Mouse (Mus musculus) small intestine, adult 2 months (tissue): ENCODE results near the gene Dpf2. TPM values are rescaled to one million over a fixed set of nuclear protein-coding genes. Genes with fewer than 3 reads are reported as not detected.

ENCODE experiments used
- H3K27ac ChIP-seq: fragments of 200-500 bp; 2 replicates; pipeline ENCODE4 v1.5.1; 2012; ENCODE audit warnings: low read depth, low read length, control low read depth, inconsistent platforms; ENCODE audit not compliant: insufficient read depth
- H3K27me3 ChIP-seq: fragments of 200-500 bp; 2 replicates; pipeline ENCODE4 v1.6.1; 2012; ENCODE audit warnings: mild to moderate bottlenecking, moderate library complexity, low read length, inconsistent platforms; ENCODE audit not compliant: control insufficient read depth, insufficient read depth
- H3K36me3 ChIP-seq: fragments of 200-500 bp; 2 replicates; pipeline ENCODE4 v1.6.1; 2012; ENCODE audit warnings: mild to moderate bottlenecking, low read length, control low read depth, inconsistent platforms; ENCODE audit not compliant: control insufficient read depth, insufficient read depth
- H3K4me1 ChIP-seq: fragments of 200-500 bp; 2 replicates; pipeline ENCODE4 v1.6.1; 2012; ENCODE audit warnings: low read length, inconsistent platforms, mixed read lengths; ENCODE audit not compliant: control insufficient read depth, insufficient read depth, insufficient read length
- H3K4me3 ChIP-seq: fragments of 200-500 bp; 2 replicates; pipeline ENCODE4 v1.5.1; 2012; ENCODE audit warnings: low read depth, mild to moderate bottlenecking, control low read depth, inconsistent platforms, low read length, moderate library complexity
- CTCF ChIP-seq: fragments of 200-500 bp; IDR thresholded peaks from 2 replicates; pipeline ENCODE4 v1.5.1; 2012; ENCODE audit warnings: low read depth, mild to moderate bottlenecking, control low read depth, inconsistent platforms, low read length, moderate library complexity, mixed read lengths; ENCODE audit not compliant: insufficient replicate concordance, insufficient read length; ENCODE audit errors: extremely low read depth
- POLR2A ChIP-seq: fragments of 200-500 bp; IDR thresholded peaks from 2 replicates; pipeline ENCODE4 v1.6.1; 2012; ENCODE audit warnings: low read depth, mild to moderate bottlenecking, control low read depth, inconsistent platforms, low read length, moderate library complexity
- WGBS: fragments of 180-500 bp; shearing (Covaris S2); methylation state at CpG from one replicate; pipeline ENCODE4 v1.1.7; 2018; 5-methylcytosine and 5-hydroxymethylcytosine counted together
- polyA plus RNA-seq: library from polyadenylated mRNA; depleted of rRNA; stranded (reverse); fragments of >200 nt; gene quantifications from 2 replicates; pipeline ENCODE4 v1.2.3, GENCODE M21; 2012

Gene Dpf2
- polyA plus RNA-seq, 1 experiment = 64.3 TPM

GRCm38 (mm10) chr19:5911430-5912102 lies 1.2 kb downstream of the Dpf2 start:
- WGBS = 1% methylated on average over 14 of the region's 14 CpGs
- H3K4me3 ChIP-seq = peak overlapping the region; percentile 91
- H3K4me1 ChIP-seq = peaks cover 12% of the 10 kb centered on the region; the same call in 1 of the 2 replicates
- H3K36me3 ChIP-seq = peaks cover 6% of the 10 kb centered on the region
- no peak for TF ChIP-seq POLR2A
- TF ChIP-seq CTCF = no peak
- H3K27ac ChIP-seq = peak overlapping the region; percentile 67; the same call in 1 of the 2 replicates
- no peaks in the 10 kb centered on the region for H3K27me3 ChIP-seq

GRCm38 (mm10) chr19:5910221-5910620 lies 2.6 kb downstream of the Dpf2 start:
- Histone ChIP-seq H3K27ac (no peak overlapping the region), H3K4me1 (peaks cover 12% of the 10 kb centered on the region; the same call in 1 of the 2 replicates), H3K36me3 (peaks cover 17% of the 10 kb centered on the region), H3K27me3 (no peaks in the 10 kb centered on the region), H3K4me3 (no peak overlapping the region)
- 50% methylated on average over 6 of the region's 6 CpGs for WGBS
- TF ChIP-seq POLR2A (no peak), CTCF (no peak)

- TF ChIP-seq POLR2A (no peak), CTCF (no peak)
- Histone ChIP-seq H3K27me3 (no peaks in the 10 kb centered on the region), H3K4me1 (peaks cover 10% of the 10 kb centered on the region; the same call in 1 of the 2 replicates), H3K27ac (no peak overlapping the region), H3K4me3 (no peak overlapping the region), H3K36me3 (peaks cover 47% of the 10 kb centered on the region)
- WGBS = 67% methylated on average over 3 of the region's 3 CpGs
Observed at GRCm38 (mm10) chr19:5907275-5907674, 5.5 kb downstream of the Dpf2 start.

GRCm38 (mm10) chr19:5894002-5894678 lies 18.7 kb downstream of the Dpf2 start, which contains the start of gene Tigd3:
Gene Tigd3, minus strand, starts transcription at chr19:5894149.
- H3K27ac ChIP-seq = no peak within 1 kb of the TSS
- peaks cover 7% of the 10 kb centered on the region for H3K4me1 ChIP-seq
- peak; percentile 80 for TF ChIP-seq POLR2A
- TF ChIP-seq CTCF = no peak
- H3K36me3 ChIP-seq = peaks cover 17% of the 10 kb centered on the region
- 2% methylated on average over 36 of the region's 36 CpGs for WGBS
- H3K4me3 ChIP-seq = peak within 1 kb of the TSS; percentile 72
- H3K27me3 ChIP-seq = no peaks in the 10 kb centered on the region

- Histone ChIP-seq H3K4me3 (peak overlapping the region; percentile 72), H3K27me3 (no peaks in the 10 kb centered on the region), H3K27ac (no peak overlapping the region), H3K4me1 (peaks cover 9% of the 10 kb centered on the region), H3K36me3 (peaks cover 13% of the 10 kb centered on the region)
- TF ChIP-seq POLR2A = no peak
- TF ChIP-seq CTCF = no peak
- 12% methylated on average over 28 of the region's 31 CpGs for WGBS
Observed at GRCm38 (mm10) chr19:5893282-5894001, 19.4 kb downstream of the Dpf2 start.

- 95% methylated on average over 13 of the region's 13 CpGs for WGBS
- TF ChIP-seq POLR2A = no peak
- TF ChIP-seq CTCF = no peak
- no peak overlapping the region for H3K4me3 ChIP-seq
- H3K27me3 ChIP-seq = no peaks in the 10 kb centered on the region
- peaks cover 8% of the 10 kb centered on the region for H3K36me3 ChIP-seq
- H3K27ac ChIP-seq = no peak overlapping the region
- peaks cover 9% of the 10 kb centered on the region for H3K4me1 ChIP-seq
Observed at GRCm38 (mm10) chr19:5892735-5893134, 20.1 kb downstream of the Dpf2 start.
